Mouse (Mus musculus) cerebellum, adult 2 months (tissue): ENCODE measurements around the gene Edn2.

Experiments
- CTCF ChIP-seq: fragments of 200-500 bp; IDR thresholded peaks from 2 replicates; pipeline ENCODE4 v1.5.1; 2011; ENCODE audit warnings: low read depth, mild to moderate bottlenecking, control low read depth, low read length, moderate library complexity, borderline replicate concordance; ENCODE audit not compliant: insufficient read depth
- POLR2A ChIP-seq: fragments of 200-500 bp; IDR thresholded peaks from 2 replicates; pipeline ENCODE4 v1.6.1; 2011; ENCODE audit warnings: low read length, control low read depth, borderline replicate concordance; ENCODE audit not compliant: insufficient read depth

DNA sequence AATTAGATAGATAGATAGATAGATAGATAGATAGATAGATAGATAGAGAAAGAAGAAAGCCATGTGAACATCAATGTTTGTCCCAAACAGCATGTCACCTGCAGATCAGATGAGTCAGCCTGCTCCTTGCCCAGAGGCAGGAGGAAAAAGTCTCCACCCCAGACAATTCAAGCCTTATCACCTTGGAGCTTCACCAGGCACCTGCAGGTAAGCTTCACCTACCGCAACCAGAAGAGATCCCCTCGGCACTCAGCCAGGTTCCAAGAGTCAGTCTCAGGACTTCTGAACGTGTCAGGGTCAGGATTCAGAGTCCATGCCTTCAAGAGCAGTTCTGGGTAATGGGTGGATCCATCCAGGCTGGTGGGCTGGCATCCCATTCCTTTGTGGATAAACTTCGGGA is 18.1 kb downstream of the Edn2 start:
- TF ChIP-seq CTCF (no peak), POLR2A (no peak)
